Mouse (Mus musculus): ENCODE results near the gene Sfmbt2.

Sfmbt2 gene

GRCm38 (mm10) chr2:10372321-10372723 is 2.0 kb downstream of the Sfmbt2 start:
- DNase-seq (ENCODE audit: low spot score in 2 of 2) = peak; percentile 31 to 68

- peak in 1 of 2 experiments; percentile 65 for DNase-seq (ENCODE audit: low spot score in 2 of 2)
These were observed 2.6 kb downstream of the Sfmbt2 start for GRCm38 (mm10) chr2:10372776-10373507.

GRCm38 (mm10) chr2:10373508-10374206 is 3.3 kb downstream of the Sfmbt2 start:
- no peak for DNase-seq (ENCODE audit: low spot score in 2 of 2)

GRCm38 (mm10) chr2:10374207-10375023 is 4.1 kb downstream of the Sfmbt2 start:
- peak in 1 of 2 experiments; percentile 64 for DNase-seq (ENCODE audit: low spot score in 2 of 2)

GRCm38 (mm10) chr2:10375024-10375372 is 4.7 kb downstream of the Sfmbt2 start:
- DNase-seq (ENCODE audit: low spot score in 2 of 2) = no peak

- DNase-seq (ENCODE audit: low spot score in 2 of 2) = no peak
These were observed 19.7 kb downstream of the Sfmbt2 start for GRCm38 (mm10) chr2:10389988-10390387.

GRCm38 (mm10) chr2:10390791-10391190 is 20.5 kb downstream of the Sfmbt2 start:
- DNase-seq (ENCODE audit: low spot score in 2 of 2) = no peak

- no peak for DNase-seq (ENCODE audit: low spot score in 2 of 2)
These were observed 24.8 kb downstream of the Sfmbt2 start for GRCm38 (mm10) chr2:10395143-10395542.

GRCm38 (mm10) chr2:10397790-10398189 is 27.5 kb downstream of the Sfmbt2 start:
- no peak for DNase-seq (ENCODE audit: low spot score in 2 of 2)

GRCm38 (mm10) chr2:10406151-10406550 is 35.8 kb downstream of the Sfmbt2 start:
- no peak for DNase-seq (ENCODE audit: low spot score in 2 of 2)

- DNase-seq (ENCODE audit: low spot score in 2 of 2) = no peak
These were observed 39.1 kb downstream of the Sfmbt2 start for GRCm38 (mm10) chr2:10409422-10409821.

- DNase-seq (ENCODE audit: low spot score in 2 of 2) = no peak
These were observed 39.8 kb downstream of the Sfmbt2 start for GRCm38 (mm10) chr2:10410069-10410468.

- no peak for DNase-seq (ENCODE audit: low spot score in 2 of 2)
These were observed 50.7 kb downstream of the Sfmbt2 start for GRCm38 (mm10) chr2:10420944-10421420.

GRCm38 (mm10) chr2:10437290-10437689 is 67.0 kb downstream of the Sfmbt2 start:
- DNase-seq (ENCODE audit: low spot score in 2 of 2) = no peak

GRCm38 (mm10) chr2:10441811-10442210 is 71.5 kb downstream of the Sfmbt2 start:
- DNase-seq (ENCODE audit: low spot score in 2 of 2) = no peak

- DNase-seq (ENCODE audit: low spot score in 2 of 2) = no peak
These were observed 83.3 kb downstream of the Sfmbt2 start for GRCm38 (mm10) chr2:10453577-10453976.

- no peak for DNase-seq (ENCODE audit: low spot score in 2 of 2)
These were observed 88.0 kb downstream of the Sfmbt2 start for GRCm38 (mm10) chr2:10458309-10458708.

- no peak for DNase-seq (ENCODE audit: low spot score in 2 of 2)
These were observed 146.2 kb downstream of the Sfmbt2 start for GRCm38 (mm10) chr2:10516516-10516915.

GRCm38 (mm10) chr2:10521719-10522415 is 151.6 kb downstream of the Sfmbt2 start:
- no peak for DNase-seq (ENCODE audit: low spot score in 2 of 2)

GRCm38 (mm10) chr2:10525622-10526021 is 155.3 kb downstream of the Sfmbt2 start:
- DNase-seq (ENCODE audit: low spot score in 2 of 2) = no peak

- DNase-seq (ENCODE audit: low spot score in 2 of 2) = no peak
These were observed 171.5 kb downstream of the Sfmbt2 start for GRCm38 (mm10) chr2:10541762-10542161.

GRCm38 (mm10) chr2:10542388-10542787 is 172.1 kb downstream of the Sfmbt2 start:
- no peak for DNase-seq (ENCODE audit: low spot score in 2 of 2)

Measured in spleen, postnatal 4 days (tissue).